Mouse (Mus musculus) spleen, adult 2 months (tissue): ENCODE results near the gene Zp1. TPM values are rescaled to one million over a fixed set of nuclear protein-coding genes. Genes with fewer than 3 reads are reported as not detected.

Experiments used
- DNase-seq, 2 experiments: peaks; one replicate each; pipeline versions ENCODE4 v3.0.0 to v3.0.0-alpha.2; 2012 to 2021; ENCODE audit warnings: low spot score in 2 of 2, low read depth in 1 of 2
- H3K27ac ChIP-seq: fragments of 200-500 bp; 2 replicates; pipeline ENCODE4 v1.5.1; 2012; ENCODE audit warnings: low read length, inconsistent platforms; ENCODE audit not compliant: insufficient read depth
- H3K27me3 ChIP-seq: fragments of 200-500 bp; 2 replicates; pipeline ENCODE4 v1.6.1; 2012; ENCODE audit warnings: mild to moderate bottlenecking, moderate library complexity, low read length, inconsistent platforms; ENCODE audit not compliant: control insufficient read depth, insufficient read depth
- H3K36me3 ChIP-seq: fragments of 200-500 bp; 2 replicates; pipeline ENCODE4 v1.6.1; 2012; ENCODE audit warnings: mild to moderate bottlenecking, low read length, inconsistent platforms; ENCODE audit not compliant: control insufficient read depth, insufficient read depth
- H3K4me1 ChIP-seq: fragments of 200-500 bp; 2 replicates; pipeline ENCODE4 v1.6.1; 2011; ENCODE audit warnings: inconsistent platforms; ENCODE audit not compliant: control insufficient read depth, insufficient read depth, insufficient read length
- H3K4me3 ChIP-seq: fragments of 200-500 bp; 2 replicates; pipeline ENCODE4 v1.5.1; 2011; ENCODE audit warnings: mild to moderate bottlenecking, inconsistent platforms; ENCODE audit not compliant: insufficient read depth, insufficient read length; ENCODE audit errors: extremely low read depth
- CTCF ChIP-seq: fragments of 200-500 bp; IDR thresholded peaks from 2 replicates; pipeline ENCODE4 v1.5.1; 2011; ENCODE audit warnings: mild to moderate bottlenecking, inconsistent platforms; ENCODE audit not compliant: insufficient read depth, insufficient read length, insufficient replicate concordance; ENCODE audit errors: extremely low read depth
- POLR2A ChIP-seq: fragments of 200-500 bp; IDR thresholded peaks from 2 replicates; pipeline ENCODE4 v1.6.1; 2011; ENCODE audit warnings: low read depth, low read length, inconsistent platforms
- WGBS: fragments of 180-500 bp; shearing (Covaris S2); methylation state at CpG from one replicate; pipeline ENCODE4 v1.1.7; 2018; 5-methylcytosine and 5-hydroxymethylcytosine counted together
- polyA plus RNA-seq: library from polyadenylated mRNA; depleted of rRNA; stranded (reverse); fragments of >200 nt; gene quantifications from 2 replicates; pipeline ENCODE4 v1.2.3, GENCODE M21; 2012

The Zp1 gene
- polyA plus RNA-seq, 1 experiment, result 0.04 TPM

- DNase-seq, result no peak
- Histone ChIP-seq H3K27me3 (no peaks in the 10 kb centered on the region), H3K27ac (no peak overlapping the region), H3K4me3 (no peak overlapping the region), H3K4me1 (no peaks in the 10 kb centered on the region; the same call in 1 of the 2 replicates), H3K36me3 (peaks cover 6% of the 10 kb centered on the region)
- WGBS, result 93% methylated on average over 6 of the region's 6 CpGs
- no peak for TF ChIP-seq CTCF
- no peak for TF ChIP-seq POLR2A
Measured at GRCm38 (mm10) chr19:10909087-10909721, 11.2 kb downstream of the Zp1 start.

DNA sequence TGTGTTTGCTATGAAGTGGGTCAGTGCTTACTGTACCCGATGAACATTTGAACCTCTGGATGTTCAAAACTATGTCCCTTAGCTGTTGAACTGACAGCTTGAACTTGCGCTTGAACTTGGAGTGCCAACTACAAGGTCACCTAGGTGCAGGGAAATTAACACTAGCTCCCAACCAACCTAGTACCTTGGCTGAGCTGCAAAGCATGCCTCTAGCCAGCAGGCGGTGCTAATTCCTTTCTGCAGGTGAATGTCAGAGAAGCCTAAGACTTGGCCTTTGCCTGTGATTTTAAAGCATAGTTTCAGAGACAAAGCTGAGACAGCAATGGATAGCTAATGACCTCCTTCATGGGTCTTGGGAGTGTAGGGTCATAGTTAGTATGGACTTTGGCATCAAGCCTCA, 12.5 kb downstream of the Zp1 start:
- TF ChIP-seq CTCF (peak; percentile 64; the same call in 1 of the 2 replicates), POLR2A (no peak)
- 55% methylated on average over 3 of the region's 3 CpGs for WGBS
- DNase-seq, result peak; percentile 9 to 53
- Histone ChIP-seq H3K4me1 (no peaks in the 10 kb centered on the region), H3K36me3 (peaks cover 15% of the 10 kb centered on the region), H3K27ac (no peak overlapping the region), H3K27me3 (no peaks in the 10 kb centered on the region), H3K4me3 (no peak overlapping the region)

DNA sequence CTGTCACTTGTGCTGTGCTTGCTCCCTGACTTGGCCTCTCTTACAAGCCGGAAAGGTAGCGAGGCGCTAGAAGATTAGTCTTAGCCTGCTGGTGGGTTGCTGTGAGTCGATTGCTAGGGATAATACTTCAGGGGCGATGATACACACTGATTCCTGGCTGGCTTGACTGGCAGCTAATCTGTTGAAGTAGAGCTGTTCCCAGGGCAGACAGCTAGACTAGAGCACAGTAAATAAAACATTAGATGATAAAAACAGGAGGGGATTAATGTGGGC, 14.8 kb downstream of the Zp1 start:
- peaks cover 29% of the 10 kb centered on the region for H3K36me3 ChIP-seq
- no peak overlapping the region for H3K4me3 ChIP-seq
- no peak for TF ChIP-seq CTCF
- no peaks in the 10 kb centered on the region for H3K4me1 ChIP-seq
- H3K27me3 ChIP-seq, result no peaks in the 10 kb centered on the region
- peak overlapping the region; percentile 23; the same call in 1 of the 2 replicates for H3K27ac ChIP-seq
- WGBS, result 86% methylated on average over 5 of the region's 5 CpGs
- DNase-seq, result no peak

DNA sequence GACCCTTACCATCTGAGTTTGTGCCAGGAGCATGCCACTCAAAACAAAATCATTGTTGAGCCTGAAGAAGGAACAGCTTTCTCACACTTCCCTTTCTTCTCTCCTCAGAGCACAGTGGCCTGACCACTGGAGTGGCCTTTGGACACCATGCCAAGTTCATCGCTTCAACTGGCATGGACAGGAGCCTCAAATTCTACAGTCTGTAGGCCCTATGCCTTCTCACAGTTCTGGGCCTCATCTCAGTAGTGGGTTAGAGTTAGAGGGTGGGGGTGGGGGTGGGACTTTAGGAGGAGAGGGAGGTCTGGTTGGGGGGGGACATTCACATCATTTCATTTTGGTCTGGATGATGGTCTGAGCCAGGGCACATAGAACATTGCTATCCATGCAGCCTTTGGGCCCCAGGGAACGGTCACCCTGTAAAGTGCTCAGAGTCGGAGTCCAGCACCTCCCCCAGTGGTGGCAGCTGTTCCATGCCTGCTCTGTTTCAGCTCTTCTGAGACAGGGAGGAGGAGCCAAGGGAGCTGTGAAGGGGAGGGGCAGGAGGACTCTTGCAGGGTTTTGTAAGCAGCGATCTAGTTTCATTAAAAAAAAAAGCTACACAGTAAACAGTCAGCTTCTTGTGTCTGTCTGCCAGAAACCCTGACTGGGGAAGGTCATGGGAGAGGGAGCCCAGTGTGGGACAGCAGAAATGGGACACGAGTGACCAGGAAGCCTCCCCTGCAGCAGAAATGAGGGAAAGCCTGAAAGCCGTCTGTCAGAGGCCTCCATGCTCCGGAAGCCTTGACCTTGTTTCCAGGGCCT, 15.3 kb downstream of the Zp1 start:
- no peak for DNase-seq
- 78% methylated on average over 7 of the region's 7 CpGs for WGBS
- Histone ChIP-seq H3K4me1 (no peaks in the 10 kb centered on the region), H3K4me3 (no peak overlapping the region), H3K27me3 (no peaks in the 10 kb centered on the region), H3K27ac (peak overlapping the region; percentile 23; the same call in 1 of the 2 replicates), H3K36me3 (peaks cover 35% of the 10 kb centered on the region)
- TF ChIP-seq CTCF (no peak), POLR2A (no peak)

- H3K36me3 ChIP-seq, result peaks cover 39% of the 10 kb centered on the region
- DNase-seq, result no peak
- H3K27ac ChIP-seq, result no peak overlapping the region
- no peak overlapping the region for H3K4me3 ChIP-seq
- no peaks in the 10 kb centered on the region for H3K4me1 ChIP-seq
- H3K27me3 ChIP-seq, result no peaks in the 10 kb centered on the region
- TF ChIP-seq POLR2A, result no peak
- TF ChIP-seq CTCF, result no peak
- 93% methylated on average over 5 of the region's 5 CpGs for WGBS
Measured at GRCm38 (mm10) chr19:10904512-10904911, 15.9 kb downstream of the Zp1 start.

DNA sequence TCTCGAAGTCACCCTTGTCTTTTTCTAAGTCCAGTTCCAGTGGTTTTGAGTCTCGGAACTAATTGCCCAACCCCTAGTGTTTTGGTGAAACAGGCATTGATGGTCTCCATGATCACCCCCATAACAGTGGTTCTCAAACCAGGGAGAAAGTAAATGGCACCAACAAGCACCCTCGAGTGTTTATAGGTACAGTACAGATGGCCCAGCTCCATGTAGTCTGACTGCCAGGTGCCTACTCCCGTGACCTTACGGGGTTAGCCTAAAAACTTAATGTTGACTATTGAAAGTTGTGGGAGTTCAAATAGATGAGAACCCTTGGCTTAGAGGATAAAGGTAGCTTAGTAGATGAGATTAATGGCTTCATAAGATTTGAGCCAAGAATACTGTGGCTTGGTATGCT, 19.4 kb downstream of the Zp1 start:
- Histone ChIP-seq H3K36me3 (peaks cover 47% of the 10 kb centered on the region), H3K27me3 (no peaks in the 10 kb centered on the region), H3K4me3 (no peak overlapping the region), H3K4me1 (no peaks in the 10 kb centered on the region), H3K27ac (no peak overlapping the region)
- no peak for TF ChIP-seq POLR2A
- no peak for TF ChIP-seq CTCF
- no peak for DNase-seq
- WGBS, result 95% methylated on average over 5 of the region's 5 CpGs

DNA sequence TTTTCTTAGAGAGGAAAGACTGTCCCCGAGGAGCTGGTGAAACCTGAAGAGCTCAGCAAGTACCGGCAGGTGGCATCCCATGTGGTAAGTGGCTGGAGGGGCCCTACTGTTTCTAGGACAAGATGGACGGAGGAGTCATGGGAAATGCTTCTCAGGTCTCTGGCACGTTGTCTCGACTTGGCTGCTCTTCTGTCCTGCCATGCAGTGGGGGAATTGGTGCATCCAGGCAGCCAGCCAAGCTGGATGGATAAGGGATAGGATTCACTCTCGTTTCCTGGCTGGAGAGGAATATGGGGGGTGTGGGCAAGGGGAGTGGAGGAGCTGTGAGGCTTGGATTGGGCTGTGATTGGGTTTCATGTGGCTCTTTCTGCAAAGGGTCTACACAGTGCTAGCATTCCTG, 20.1 kb downstream of the Zp1 start:
- no peaks in the 10 kb centered on the region for H3K27me3 ChIP-seq
- no peak overlapping the region for H3K27ac ChIP-seq
- H3K4me3 ChIP-seq, result no peak overlapping the region
- no peak for DNase-seq
- TF ChIP-seq POLR2A (no peak), CTCF (no peak)
- 88% methylated on average over 6 of the region's 6 CpGs for WGBS
- H3K36me3 ChIP-seq, result peaks cover 45% of the 10 kb centered on the region
- H3K4me1 ChIP-seq, result peaks cover 3% of the 10 kb centered on the region
